Mouse (Mus musculus): ENCODE measurements around the gene Srgap3. TPM values are rescaled to one million over a fixed set of nuclear protein-coding genes. Genes with fewer than 3 reads are reported as not detected.

Gene Srgap3
- polyA plus RNA-seq, 1 experiment from 2014 or later: 1.0 TPM

DNA sequence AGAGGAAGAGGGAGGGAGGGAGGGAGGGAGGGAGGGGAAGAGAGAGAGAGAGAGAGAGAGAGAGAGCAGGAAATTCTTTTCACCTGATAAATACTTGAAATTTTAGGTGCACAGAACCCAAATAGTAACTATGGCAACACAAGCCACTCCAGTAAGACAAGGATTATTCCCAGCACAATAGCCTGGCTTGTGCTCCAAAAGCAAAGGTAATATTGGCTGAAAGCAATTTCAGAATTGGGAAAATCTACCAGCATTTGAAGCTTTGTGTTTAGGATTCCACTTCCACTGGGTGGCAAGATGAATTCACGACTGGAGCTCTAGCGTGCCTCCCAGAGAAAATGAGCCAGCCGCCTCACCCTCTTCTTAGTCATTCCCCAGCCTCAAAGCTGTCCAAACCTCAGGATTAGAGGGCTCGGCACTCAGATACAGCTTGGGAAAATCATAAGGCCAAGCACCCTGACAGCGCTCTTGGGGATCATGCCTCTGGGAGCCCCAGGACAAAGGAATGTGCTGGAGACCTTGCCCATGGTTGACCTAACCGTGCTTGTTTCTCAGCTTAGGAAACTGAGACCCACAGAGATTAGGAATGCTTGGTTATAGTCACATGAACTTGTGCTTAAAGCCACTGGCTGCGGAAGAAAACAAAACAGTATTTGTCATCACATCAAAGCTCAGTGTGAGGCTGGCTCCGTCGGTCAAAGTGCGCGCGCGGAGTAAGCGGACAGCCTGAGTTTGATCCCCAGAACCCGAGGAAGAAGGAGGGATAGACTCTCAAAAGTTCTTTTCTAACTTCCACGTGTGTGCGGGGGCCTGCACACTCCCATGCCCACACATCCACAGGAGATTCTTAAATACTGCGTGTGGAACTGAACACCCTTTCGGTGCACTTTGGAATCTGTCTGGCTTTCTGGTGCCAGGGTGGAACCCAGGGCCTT lies 27.0 kb upstream of the Srgap3 start:
- Histone ChIP-seq H3K36me3 (ENCODE audit: control insufficient read depth, insufficient read depth) (no peaks in the 10 kb centered on the region), H3K4me2 (ENCODE audit: low read depth, low read length) (no peak overlapping the region), H3K9me3 (replicated peaks; ENCODE audit: control insufficient read depth, low read length) (no peaks in the 10 kb centered on the region), H3K9ac (ENCODE audit: low read length) (no peak overlapping the region), H3K4me3 (ENCODE audit: low read length) (no peak overlapping the region), H3K27ac (ENCODE audit: low read length) (no peak overlapping the region), H3K4me1 (ENCODE audit: control insufficient read depth, insufficient read depth, low read length) (0 out of 2 replicates have a peak, but pooled peaks cover 2% of the 10 kb centered on the region), H3K27me3 (ENCODE audit: control insufficient read depth, insufficient read depth, low read length) (no peaks in the 10 kb centered on the region)
- ATAC-seq (replicated peaks; ENCODE audit: extremely low read depth, insufficient read depth, low FRiP score): no peak
- 72% methylated on average over 19 of the region's 19 CpGs for WGBS

DNA sequence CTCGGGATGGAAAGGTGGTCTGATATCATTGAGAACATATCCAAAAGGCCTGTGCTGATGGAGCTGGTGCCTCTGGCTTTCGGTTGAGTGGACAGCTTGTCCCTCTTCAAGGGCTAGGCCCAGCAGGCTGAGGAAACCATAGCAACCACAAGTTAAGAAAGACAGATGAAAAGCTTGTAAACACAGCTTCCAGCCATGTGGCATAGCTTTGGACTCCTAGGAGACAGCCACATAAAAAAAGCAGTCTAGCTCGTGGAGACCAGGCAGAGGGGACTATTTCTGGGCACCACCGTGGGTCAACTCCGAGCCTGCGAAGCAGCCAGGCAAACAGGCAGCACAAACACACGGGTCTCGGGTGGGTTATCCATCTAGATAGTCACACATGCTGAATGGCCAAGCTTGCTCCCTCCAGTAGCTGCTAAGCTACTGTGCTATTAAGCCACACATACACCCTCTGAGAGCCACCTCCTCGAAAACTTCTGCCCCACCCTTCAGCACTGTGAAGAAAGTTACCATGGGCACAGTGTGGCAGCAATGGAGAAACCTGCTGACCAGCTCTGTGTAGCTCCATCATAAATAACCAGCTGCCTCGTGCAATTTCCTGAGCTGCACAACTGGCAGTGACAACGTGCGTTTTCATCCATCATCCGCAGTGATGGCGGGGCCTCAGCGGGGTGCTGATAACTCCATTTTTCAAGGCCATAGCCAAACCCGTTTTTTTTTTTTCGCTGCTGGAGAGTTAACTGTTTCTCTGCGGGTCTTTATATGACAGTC lies 26.0 kb upstream of the Srgap3 start:
- Histone ChIP-seq H3K9ac (ENCODE audit: low read length) (no peak overlapping the region), H3K27me3 (ENCODE audit: control insufficient read depth, insufficient read depth, low read length) (no peaks in the 10 kb centered on the region), H3K4me1 (ENCODE audit: control insufficient read depth, insufficient read depth, low read length) (0 out of 2 replicates have a peak, but pooled peaks cover 2% of the 10 kb centered on the region), H3K9me3 (replicated peaks; ENCODE audit: control insufficient read depth, low read length) (no peaks in the 10 kb centered on the region), H3K4me3 (ENCODE audit: low read length) (no peak overlapping the region), H3K27ac (ENCODE audit: low read length) (no peak overlapping the region), H3K4me2 (ENCODE audit: low read depth, low read length) (peak overlapping the region; percentile 7; the same call in 1 of the 2 replicates), H3K36me3 (ENCODE audit: control insufficient read depth, insufficient read depth) (no peaks in the 10 kb centered on the region)
- 31% methylated on average over 18 of the region's 18 CpGs for WGBS
- no peak for ATAC-seq (replicated peaks; ENCODE audit: extremely low read depth, insufficient read depth, low FRiP score)

DNA sequence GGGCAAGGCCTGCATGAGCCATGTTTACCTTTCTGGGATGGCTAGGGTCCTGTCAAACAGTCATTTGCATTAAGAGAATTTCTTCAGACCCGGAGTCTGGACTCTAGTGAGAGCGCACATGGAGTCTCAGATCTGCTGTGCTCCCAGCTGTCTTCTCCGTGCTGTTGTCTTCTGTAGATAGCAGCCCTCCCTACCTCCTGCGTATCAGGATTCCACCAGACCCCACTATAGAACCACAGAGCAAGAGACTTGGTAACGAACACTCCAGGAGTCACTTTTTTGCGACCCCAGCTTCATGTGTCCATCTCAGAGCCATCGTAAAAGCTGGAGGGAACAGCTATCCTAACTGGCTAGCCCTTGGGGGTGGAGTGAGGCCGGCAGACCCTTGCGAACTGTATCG lies 25.1 kb upstream of the Srgap3 start:
- Histone ChIP-seq H3K36me3 (ENCODE audit: control insufficient read depth, insufficient read depth) (no peaks in the 10 kb centered on the region), H3K27me3 (ENCODE audit: control insufficient read depth, insufficient read depth, low read length) (no peaks in the 10 kb centered on the region), H3K27ac (ENCODE audit: low read length) (no peak overlapping the region), H3K9me3 (replicated peaks; ENCODE audit: control insufficient read depth, low read length) (no peaks in the 10 kb centered on the region), H3K4me3 (ENCODE audit: low read length) (no peak overlapping the region), H3K4me1 (ENCODE audit: control insufficient read depth, insufficient read depth, low read length) (0 out of 2 replicates have a peak, but pooled peaks cover 2% of the 10 kb centered on the region), H3K9ac (ENCODE audit: low read length) (no peak overlapping the region), H3K4me2 (ENCODE audit: low read depth, low read length) (no peak overlapping the region)
- ATAC-seq (replicated peaks; ENCODE audit: extremely low read depth, insufficient read depth, low FRiP score): no peak
- 65% methylated on average over 10 of the region's 10 CpGs for WGBS

DNA sequence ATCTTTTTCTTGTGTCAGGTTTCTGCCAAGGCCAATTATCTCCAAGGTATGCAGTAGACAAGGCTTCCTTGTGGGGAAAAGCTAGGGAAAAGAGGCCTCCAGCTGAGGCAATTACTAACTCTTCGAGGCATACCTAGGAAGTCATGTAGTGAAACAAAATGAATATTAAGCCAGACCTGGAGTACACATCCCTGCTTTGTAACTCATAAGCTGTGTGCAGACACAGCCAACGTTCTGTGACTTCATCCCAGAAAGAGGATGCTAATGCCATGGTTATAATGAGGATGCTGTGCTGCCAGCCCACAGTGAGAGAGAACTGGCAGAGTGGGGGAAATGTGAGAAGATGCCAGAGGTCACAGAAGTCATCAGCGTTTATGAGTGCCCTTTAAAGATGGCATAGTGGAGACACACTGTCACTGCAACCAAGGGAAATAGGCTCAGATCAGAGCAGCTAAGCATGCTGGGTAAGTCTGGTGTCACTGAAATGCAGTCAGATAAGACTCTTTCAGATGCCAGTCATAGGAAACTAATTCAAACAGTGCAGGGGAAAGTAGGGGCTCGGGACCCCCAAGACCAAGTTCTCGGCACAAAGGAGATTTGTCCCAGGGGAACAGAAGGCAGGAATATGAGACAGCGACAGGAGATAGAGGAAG lies 24.2 kb upstream of the Srgap3 start:
- no peaks in the 10 kb centered on the region for H3K9me3 ChIP-seq (replicated peaks; ENCODE audit: control insufficient read depth, low read length)
- ATAC-seq (replicated peaks; ENCODE audit: extremely low read depth, insufficient read depth, low FRiP score): no peak
- no peak overlapping the region for H3K9ac ChIP-seq (ENCODE audit: low read length)
- no peak overlapping the region for H3K4me2 ChIP-seq (ENCODE audit: low read depth, low read length)
- H3K27me3 ChIP-seq (ENCODE audit: control insufficient read depth, insufficient read depth, low read length): no peaks in the 10 kb centered on the region
- H3K36me3 ChIP-seq (ENCODE audit: control insufficient read depth, insufficient read depth): no peaks in the 10 kb centered on the region
- H3K4me3 ChIP-seq (ENCODE audit: low read length): no peak overlapping the region
- 55% methylated on average over 6 of the region's 6 CpGs for WGBS
- H3K4me1 ChIP-seq (ENCODE audit: control insufficient read depth, insufficient read depth, low read length): 0 out of 2 replicates have a peak, but pooled peaks cover 2% of the 10 kb centered on the region
- no peak overlapping the region for H3K27ac ChIP-seq (ENCODE audit: low read length)

DNA sequence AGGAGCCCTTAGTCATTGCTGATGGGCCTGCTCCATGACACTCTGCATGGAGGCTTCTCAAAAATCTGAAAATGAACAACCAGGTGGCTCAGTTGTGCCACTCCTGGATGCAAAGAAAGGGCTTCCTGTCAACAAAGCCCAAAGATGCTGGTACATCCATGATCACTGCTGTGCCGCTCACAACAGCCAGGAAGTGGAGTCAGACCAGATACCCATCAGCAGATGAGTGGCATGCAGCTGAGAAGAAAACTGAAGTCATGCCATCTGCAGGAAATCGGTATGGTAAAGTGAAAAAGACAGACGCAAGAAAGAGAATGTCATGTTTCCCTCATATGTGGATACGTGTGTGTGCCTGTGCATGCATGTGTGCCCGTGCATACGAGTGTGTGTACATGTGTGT lies 20.3 kb upstream of the Srgap3 start:
- no peaks in the 10 kb centered on the region for H3K9me3 ChIP-seq (replicated peaks; ENCODE audit: control insufficient read depth, low read length)
- WGBS: 85% methylated on average over 6 of the region's 6 CpGs
- H3K27ac ChIP-seq (ENCODE audit: low read length): no peak overlapping the region
- H3K27me3 ChIP-seq (ENCODE audit: control insufficient read depth, insufficient read depth, low read length): no peaks in the 10 kb centered on the region
- H3K4me3 ChIP-seq (ENCODE audit: low read length): no peak overlapping the region
- H3K4me2 ChIP-seq (ENCODE audit: low read depth, low read length): no peak overlapping the region
- H3K4me1 ChIP-seq (ENCODE audit: control insufficient read depth, insufficient read depth, low read length): no peaks in the 10 kb centered on the region
- no peak for ATAC-seq (replicated peaks; ENCODE audit: extremely low read depth, insufficient read depth, low FRiP score)
- no peaks in the 10 kb centered on the region for H3K36me3 ChIP-seq (ENCODE audit: control insufficient read depth, insufficient read depth)
- H3K9ac ChIP-seq (ENCODE audit: low read length): no peak overlapping the region

DNA sequence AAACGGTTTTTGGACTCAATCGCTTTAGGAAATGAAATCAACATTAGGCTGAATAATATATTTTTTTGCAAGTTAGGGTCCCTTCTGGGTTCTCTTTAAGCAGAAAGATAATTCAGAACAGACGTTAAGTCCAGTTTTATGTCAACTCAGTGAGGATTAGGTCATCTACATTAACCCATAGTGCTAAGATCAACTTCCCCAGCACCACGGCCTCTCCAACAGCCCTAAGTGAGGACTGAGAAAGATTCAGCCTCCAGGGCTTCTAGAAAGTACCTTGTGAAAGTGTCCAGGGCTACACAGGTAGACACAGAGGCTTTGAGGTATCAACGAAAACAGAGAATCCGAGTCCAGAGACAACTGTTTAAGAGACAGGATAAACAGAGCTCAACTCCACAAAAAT lies 11.3 kb upstream of the Srgap3 start:
- Histone ChIP-seq H3K9me3 (replicated peaks; ENCODE audit: control insufficient read depth, low read length) (peaks cover 4% of the 10 kb centered on the region; the same call in 1 of the 2 replicates), H3K9ac (ENCODE audit: low read length) (no peak overlapping the region), H3K36me3 (ENCODE audit: control insufficient read depth, insufficient read depth) (no peaks in the 10 kb centered on the region), H3K4me2 (ENCODE audit: low read depth, low read length) (no peak overlapping the region), H3K4me3 (ENCODE audit: low read length) (no peak overlapping the region), H3K4me1 (ENCODE audit: control insufficient read depth, insufficient read depth, low read length) (peaks cover 6% of the 10 kb centered on the region; the same call in 1 of the 2 replicates), H3K27ac (ENCODE audit: low read length) (no peak overlapping the region), H3K27me3 (ENCODE audit: control insufficient read depth, insufficient read depth, low read length) (no peaks in the 10 kb centered on the region; the same call in 1 of the 2 replicates)
- 73% methylated on average over 6 of the region's 6 CpGs for WGBS
- ATAC-seq (replicated peaks; ENCODE audit: extremely low read depth, insufficient read depth, low FRiP score): no peak

DNA sequence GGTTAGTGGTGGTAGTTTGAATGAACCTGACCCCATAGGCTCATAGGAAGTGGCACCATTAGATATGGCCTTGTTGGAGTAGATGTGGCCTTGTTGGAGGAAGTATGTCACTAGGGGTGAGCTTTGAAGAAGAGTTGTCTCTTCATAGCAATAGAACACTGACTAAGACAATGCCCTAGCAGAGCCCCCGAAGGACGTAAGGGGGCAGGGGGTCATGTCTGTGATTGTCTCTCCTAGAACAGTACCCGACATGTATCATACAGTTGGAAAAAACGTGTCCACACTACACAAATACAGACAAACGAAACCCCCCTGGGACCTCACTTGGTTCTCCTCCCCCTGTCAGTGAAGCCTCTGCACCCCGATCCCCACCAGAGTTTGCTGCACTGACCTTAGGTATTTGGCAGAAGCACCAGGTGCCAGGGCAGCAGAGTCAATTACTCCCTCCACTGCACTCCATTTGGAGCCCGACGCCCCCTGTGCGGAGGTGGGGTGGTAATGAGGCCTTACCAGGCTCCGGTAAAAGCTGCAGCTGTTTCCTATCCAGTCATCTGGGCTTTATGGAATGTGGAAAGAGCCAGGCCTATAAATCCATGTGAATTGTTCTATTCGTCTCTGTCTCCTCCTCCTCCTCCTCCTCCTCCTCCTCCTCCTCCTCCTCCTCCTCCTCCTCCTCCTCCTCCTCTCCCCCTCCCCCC lies 10.7 kb upstream of the Srgap3 start:
- WGBS: 49% methylated on average over 11 of the region's 11 CpGs
- ATAC-seq (replicated peaks; ENCODE audit: extremely low read depth, insufficient read depth, low FRiP score): peak; percentile 45; the same call in 1 of the 2 replicates
- peaks cover 6% of the 10 kb centered on the region; the same call in 1 of the 2 replicates for H3K4me1 ChIP-seq (ENCODE audit: control insufficient read depth, insufficient read depth, low read length)

DNA sequence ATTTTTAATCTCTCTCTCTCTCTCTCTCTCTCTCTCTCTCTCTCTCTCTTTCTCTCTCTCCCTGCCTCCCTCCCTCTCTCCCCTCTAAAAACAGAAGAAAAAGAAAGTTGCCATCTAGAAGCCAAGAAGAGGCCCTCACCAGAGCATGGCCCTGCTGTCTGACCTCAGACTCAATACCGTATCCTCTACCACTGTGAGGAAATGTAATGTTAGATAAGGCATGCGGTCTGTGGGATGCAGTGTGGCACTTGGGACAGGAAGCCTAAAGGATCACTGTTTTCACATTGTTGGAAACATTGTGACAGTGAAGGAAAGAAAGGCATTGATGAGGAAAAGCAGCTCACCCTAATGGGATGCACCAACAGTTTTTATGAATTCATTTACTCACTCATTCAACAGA lies 8.7 kb upstream of the Srgap3 start:
- Histone ChIP-seq H3K4me1 (ENCODE audit: control insufficient read depth, insufficient read depth, low read length) (peaks cover 6% of the 10 kb centered on the region; the same call in 1 of the 2 replicates), H3K27ac (ENCODE audit: low read length) (no peak overlapping the region), H3K27me3 (ENCODE audit: control insufficient read depth, insufficient read depth, low read length) (no peaks in the 10 kb centered on the region; the same call in 1 of the 2 replicates), H3K9me3 (replicated peaks; ENCODE audit: control insufficient read depth, low read length) (no peaks in the 10 kb centered on the region), H3K9ac (ENCODE audit: low read length) (no peak overlapping the region), H3K36me3 (ENCODE audit: control insufficient read depth, insufficient read depth) (no peaks in the 10 kb centered on the region), H3K4me2 (ENCODE audit: low read depth, low read length) (no peak overlapping the region), H3K4me3 (ENCODE audit: low read length) (no peak overlapping the region)
- 38% methylated on average over 2 of the region's 2 CpGs for WGBS
- ATAC-seq (replicated peaks; ENCODE audit: extremely low read depth, insufficient read depth, low FRiP score): no peak

More for the DNA sequence above, 10.7 kb upstream of the Srgap3 start:
- Histone ChIP-seq H3K9ac (ENCODE audit: low read length) (no peak overlapping the region), H3K4me2 (ENCODE audit: low read depth, low read length) (no peak overlapping the region), H3K27ac (ENCODE audit: low read length) (no peak overlapping the region), H3K27me3 (ENCODE audit: control insufficient read depth, insufficient read depth, low read length) (no peaks in the 10 kb centered on the region; the same call in 1 of the 2 replicates), H3K36me3 (ENCODE audit: control insufficient read depth, insufficient read depth) (no peaks in the 10 kb centered on the region), H3K4me3 (ENCODE audit: low read length) (no peak overlapping the region), H3K9me3 (replicated peaks; ENCODE audit: control insufficient read depth, low read length) (peaks cover 4% of the 10 kb centered on the region; the same call in 1 of the 2 replicates)

Measured in heart, embryonic 16.5 days (tissue).